ENCODE assay signal across 6 mouse cellular contexts in the genomic region with DNA sequence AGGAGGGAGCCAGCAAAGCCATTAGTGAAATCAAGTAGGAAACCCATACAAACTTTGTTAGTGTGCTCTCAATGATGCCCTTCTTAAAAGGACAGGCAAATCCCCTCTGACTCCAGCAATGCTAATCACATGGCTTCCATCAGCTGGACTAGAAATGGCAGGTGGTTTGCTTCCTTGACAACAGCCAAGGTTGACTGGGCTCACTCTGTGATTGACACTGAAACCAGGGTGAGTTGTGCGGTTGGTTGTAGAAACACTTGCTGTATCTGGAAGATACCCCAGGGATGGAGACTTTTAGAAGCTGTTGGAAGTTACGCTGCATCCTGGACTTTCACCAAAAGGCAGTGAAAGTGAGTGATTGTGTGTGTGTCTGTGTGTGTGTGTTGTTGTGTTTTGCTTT. TPM values are rescaled to one million over a fixed set of nuclear protein-coding genes. Genes with fewer than 3 reads are reported as not detected.
DNase-seq lines count a peak whose midpoint lies in the region; ATAC-seq lines count a peak whose summit lies in the region.
"Not testable (repeated sequence)": the region's sequence is repeated elsewhere in the genome, so short reads cannot be mapped to it uniquely, and the experiment has no call there.
"Had no signal": no experiment of that assay in that cellular context is flagged by ENCODE, and none has a peak within 500 bp of the region (broad histone marks: within the 10 kb centered on the region; RNA-seq: fewer than 3 reads in every experiment).

No protein-coding gene starts in this region.

- peak; percentile 56 for DNase-seq in heart, adult 11 months
- DNase-seq in midbrain, embryonic 10.5 days (ENCODE audit: low spot score), result not testable (repeated sequence)
- DNase-seq in retina, postnatal 1 day, result peak; percentile 6

- H3K27me3 ChIP-seq in kidney, embryonic 15.5 days; midbrain, embryonic 10.5 days (ENCODE audit: low read depth, poor library complexity, severe bottlenecking): not testable (repeated sequence)

- not testable (repeated sequence) for H3K27ac ChIP-seq in kidney, embryonic 15.5 days
- H3K27ac ChIP-seq in midbrain, embryonic 10.5 days (replicated peaks), result peak overlapping the region; percentile 38; the same call in 1 of the 2 replicates

- ATAC-seq in CD4-positive, CD25-positive, alpha-beta regulatory T cell, adult 4 months, result peak; percentile 6
- 0 out of 2 replicates have a peak, but pooled peaks have one; percentile 58 for ATAC-seq in kidney, embryonic 15.5 days (replicated peaks; ENCODE audit: low FRiP score)

- not testable (repeated sequence) for H3K4me2 ChIP-seq in kidney, embryonic 15.5 days

- H3K9ac ChIP-seq in kidney, embryonic 15.5 days, result not testable (repeated sequence)

- H3K4me3 ChIP-seq in kidney, embryonic 15.5 days (replicated peaks); midbrain, embryonic 10.5 days: not testable (repeated sequence)

- not testable (repeated sequence) for H3K36me3 ChIP-seq in kidney, embryonic 15.5 days; midbrain, embryonic 10.5 days

- WGBS in kidney, embryonic 15.5 days, result 91% methylated on average over 2 of the region's 2 CpGs
- 72% methylated on average over 2 of the region's 2 CpGs for WGBS in midbrain, embryonic 10.5 days

- not testable (repeated sequence) for H3K9me3 ChIP-seq in kidney, embryonic 15.5 days (replicated peaks); midbrain, embryonic 10.5 days (replicated peaks)

- H3K4me1 ChIP-seq in kidney, embryonic 15.5 days, result not testable (repeated sequence)
- peaks cover 11% of the 10 kb centered on the region for H3K4me1 ChIP-seq in midbrain, embryonic 10.5 days

RNA-seq across cellular contexts. Expression of a gene that starts 44.3 kb away (rescaled TPM):
- 1 to 10 TPM; 3.3 to 3.8 TPM for polyA plus RNA-seq in CD4-positive, CD25-positive, alpha-beta regulatory T cell, adult 4 months (2017; shearing (Covaris generic))
- 10.3 and 11.8 TPM in 2 replicates for polyA plus RNA-seq in kidney, embryonic 15.5 days (2015; fragmentation: Nextera tagmentation; extraction: Ambion mirVana)
- 0.21 and 0.40 TPM in 2 replicates for polyA plus RNA-seq in midbrain, embryonic 10.5 days (2016; fragmentation: Nextera tagmentation; extraction: Ambion mirVana)
- polyA plus RNA-seq: G1E had no signal
